Mouse (Mus musculus): ENCODE data around the gene Cdh4.

Cdh4 gene

DNA sequence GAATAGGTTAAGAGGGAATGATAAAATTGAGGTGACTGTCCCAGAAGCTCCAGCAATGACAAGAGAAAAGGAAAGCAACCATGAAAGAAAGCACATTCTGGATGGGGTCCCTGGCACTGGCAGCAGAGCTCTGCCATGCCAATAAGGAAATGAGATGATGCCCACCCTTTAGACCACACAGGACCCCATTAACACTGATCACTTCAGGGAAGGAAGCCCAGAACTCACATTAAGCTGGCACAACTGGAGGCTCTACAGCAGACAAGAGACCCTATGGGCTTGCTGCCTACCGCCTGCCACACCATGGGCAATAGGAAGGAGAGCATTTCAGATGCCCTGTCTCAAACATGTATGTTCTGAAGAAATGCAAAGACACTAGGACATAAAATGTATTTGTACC, 499.5 kb downstream of the Cdh4 start:
- DNase-seq (ENCODE audit: low spot score), result no peak

DNA sequence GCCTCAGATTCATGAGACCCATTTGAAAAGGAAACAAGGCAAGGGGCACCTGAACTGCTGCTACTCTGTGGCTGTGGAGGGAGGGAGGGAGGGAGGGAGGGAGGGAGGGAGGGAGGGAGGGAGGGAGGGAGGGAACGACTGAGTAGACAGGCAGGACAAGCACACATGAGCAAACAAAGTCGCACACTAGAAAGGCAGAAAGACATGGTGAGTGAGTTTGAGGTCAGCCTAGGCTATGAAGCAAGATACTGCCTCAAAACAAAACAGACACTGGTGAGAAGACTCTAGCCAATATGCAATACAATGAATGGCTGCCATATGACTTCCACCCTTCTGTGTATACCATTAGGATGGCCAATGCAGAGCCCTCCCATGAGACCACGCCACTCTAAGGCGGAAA, 502.8 kb downstream of the Cdh4 start:
- no peak for DNase-seq (ENCODE audit: low spot score)

DNA sequence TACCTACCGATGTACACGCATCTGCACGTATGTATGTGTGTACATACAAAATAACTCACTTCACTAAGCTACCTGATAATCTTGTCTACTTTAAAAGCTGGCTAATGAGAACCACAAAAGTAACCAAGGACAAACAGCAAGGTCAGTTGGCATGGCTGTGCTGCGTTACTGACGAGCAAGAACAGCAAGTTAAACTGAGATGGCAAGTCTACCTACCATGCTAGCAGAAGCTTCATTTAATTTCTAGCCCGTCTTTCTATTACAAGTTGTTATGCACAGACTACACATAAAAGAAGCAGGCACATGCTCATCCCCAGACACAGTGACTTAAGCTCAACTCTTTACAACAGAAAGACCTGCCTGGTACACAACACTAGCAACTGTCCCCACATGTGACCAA, 504.3 kb downstream of the Cdh4 start:
- no peak for DNase-seq (ENCODE audit: low spot score)

DNA sequence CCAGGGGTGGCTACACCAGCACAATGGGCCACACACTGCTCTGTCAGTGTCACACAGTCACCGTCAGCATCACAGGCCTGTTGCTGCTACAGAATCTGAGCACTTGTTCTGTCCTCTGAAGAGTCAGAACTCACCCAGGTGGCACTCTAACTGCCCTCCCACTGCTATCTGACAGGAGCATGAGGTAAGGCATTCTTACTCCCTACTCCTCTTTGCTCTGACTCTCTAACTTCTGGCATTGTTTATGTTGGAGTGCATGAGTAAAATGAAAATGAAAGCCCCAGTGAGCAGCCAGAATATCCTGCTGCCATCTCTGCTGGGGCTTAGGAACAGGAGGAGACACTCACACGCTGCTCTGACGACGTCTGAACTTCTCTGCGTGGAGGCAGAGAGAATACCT, 505.4 kb downstream of the Cdh4 start:
- DNase-seq (ENCODE audit: low spot score), result no peak

DNA sequence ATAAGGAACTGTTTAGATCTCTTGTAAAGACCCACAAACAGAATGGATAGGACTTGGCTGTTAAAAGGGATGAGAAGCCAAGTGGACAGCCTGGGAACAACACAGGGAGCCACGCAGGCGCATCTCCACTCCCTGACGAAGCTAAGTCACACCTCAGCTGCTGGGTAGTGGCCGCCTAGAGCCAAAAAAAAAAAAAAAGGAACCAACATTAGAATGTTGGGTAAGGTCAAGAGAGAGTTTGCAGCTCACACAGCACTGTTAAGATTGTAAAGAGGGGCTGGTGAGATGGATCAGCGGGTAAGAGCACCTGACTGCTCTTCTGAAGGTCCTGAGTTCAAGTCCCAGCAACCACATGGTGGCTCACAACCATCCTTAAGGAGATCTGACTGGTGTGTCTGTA, 506.6 kb downstream of the Cdh4 start:
- no peak for DNase-seq (ENCODE audit: low spot score)
